Comparison of ENCODE assay signal across 8 mouse cellular contexts in genomic region chr1:180604579-180604978, GRCm38 (mm10). TPM values are rescaled to one million over a fixed set of nuclear protein-coding genes. Genes with fewer than 3 reads are reported as not detected.
DNase-seq lines count a peak whose midpoint lies in the region; ATAC-seq and TF ChIP-seq lines count a peak whose summit lies in the region.
"Had no signal": no experiment of that assay in that cellular context is flagged by ENCODE, and none has a peak within 500 bp of the region (broad histone marks: within the 10 kb centered on the region; RNA-seq: fewer than 3 reads in every experiment).

No protein-coding gene starts in this region.

- peak overlapping the region; percentile 1; the same call in 1 of the 2 replicates for H3K27ac ChIP-seq in spleen, adult 2 months (ENCODE audit: insufficient read depth, low read length)
- peak overlapping the region; percentile 66 for H3K27ac ChIP-seq in heart, postnatal 0 days (ENCODE audit: low read depth)
- H3K27ac ChIP-seq in lung, postnatal 0 days (ENCODE audit: low read length) = no peak overlapping the region
- H3K27ac ChIP-seq: kidney, postnatal 0 days had no signal

- WGBS in spleen, adult 2 months = 47% methylated on average over 4 of the region's 4 CpGs
- 25% methylated on average over 4 of the region's 4 CpGs for WGBS in heart, postnatal 0 days
- 68% methylated on average over 4 of the region's 4 CpGs for WGBS in lung, postnatal 0 days

- TF ChIP-seq CTCF in spleen, adult 2 months (IDR thresholded peaks at IDR 0.05; ENCODE audit: extremely low read depth, insufficient read depth, insufficient read length, insufficient replicate concordance) = no peak
- no peak for TF ChIP-seq CTCF in heart, postnatal 0 days (IDR thresholded peaks at IDR 0.05; ENCODE audit: low read depth)
- TF ChIP-seq CTCF in lung, postnatal 0 days (IDR thresholded peaks at IDR 0.05) = no peak

- no peak overlapping the region for H3K9ac ChIP-seq in heart, postnatal 0 days (replicated peaks; ENCODE audit: low read depth, low read length)
- H3K9ac ChIP-seq in lung, postnatal 0 days (replicated peaks; ENCODE audit: low read depth) = no peak overlapping the region

- H3K4me2 ChIP-seq in heart, postnatal 0 days (ENCODE audit: low read depth, low read length) = no peak overlapping the region
- H3K4me2 ChIP-seq in lung, postnatal 0 days (replicated peaks; ENCODE audit: low read depth, low read length) = no peak overlapping the region

- peaks cover 31% of the 10 kb centered on the region; the same call in 1 of the 2 replicates for H3K4me1 ChIP-seq in spleen, adult 2 months (ENCODE audit: control insufficient read depth, insufficient read depth, insufficient read length)
- H3K4me1 ChIP-seq in heart, postnatal 0 days (ENCODE audit: control insufficient read depth, insufficient read depth) = peaks cover 17% of the 10 kb centered on the region; the same call in 1 of the 2 replicates
- no peaks in the 10 kb centered on the region for H3K4me1 ChIP-seq in lung, postnatal 0 days (ENCODE audit: insufficient read depth, low read depth, low read length)

- DNase-seq in spleen, adult 2 months (ENCODE audit: low read depth in 1 of 2, low spot score in 2 of 2) = no peak
- DNase-seq in spleen, adult 12 weeks (ENCODE audit: low spot score) = no peak
- peak; percentile 83 for DNase-seq in heart, postnatal 0 days (ENCODE audit: low spot score)
- peak; percentile 45 for DNase-seq in left cerebral cortex, postnatal 4 days
- DNase-seq in lung, postnatal 0 days (ENCODE audit: low spot score) = no peak

- no peaks in the 10 kb centered on the region for H3K9me3 ChIP-seq in heart, postnatal 0 days (replicated peaks; ENCODE audit: control insufficient read depth, low read length)
- no peaks in the 10 kb centered on the region for H3K9me3 ChIP-seq in lung, postnatal 0 days (ENCODE audit: low read length)

- H3K27me3 ChIP-seq in spleen, adult 2 months (ENCODE audit: control insufficient read depth, insufficient read depth, low read length) = no peaks in the 10 kb centered on the region
- H3K27me3 ChIP-seq in heart, postnatal 0 days (ENCODE audit: control insufficient read depth, insufficient read depth, low read length) = no peaks in the 10 kb centered on the region
- H3K27me3 ChIP-seq in lung, postnatal 0 days (replicated peaks; ENCODE audit: insufficient read depth, low read length) = no peaks in the 10 kb centered on the region

- peaks cover 9% of the 10 kb centered on the region for H3K36me3 ChIP-seq in spleen, adult 2 months (ENCODE audit: control insufficient read depth, insufficient read depth, low read length)
- H3K36me3 ChIP-seq in heart, postnatal 0 days (replicated peaks; ENCODE audit: control insufficient read depth, insufficient read depth, low read length) = peaks cover 23% of the 10 kb centered on the region
- peaks cover 7% of the 10 kb centered on the region; the same call in 1 of the 2 replicates for H3K36me3 ChIP-seq in lung, postnatal 0 days (ENCODE audit: insufficient read depth, low read length)

- H3K4me3 ChIP-seq in spleen, adult 2 months (ENCODE audit: extremely low read depth, insufficient read depth, insufficient read length) = no peak overlapping the region
- no peak overlapping the region for H3K4me3 ChIP-seq in heart, postnatal 0 days (ENCODE audit: low read depth, low read length)
- no peak overlapping the region for H3K4me3 ChIP-seq in lung, postnatal 0 days (ENCODE audit: low read depth, low read length)

- intact Hi-C loops in left cerebral cortex, postnatal 4 days (cut with DNase I) = no loop called here

- no peak for TF ChIP-seq POLR2A in spleen, adult 2 months (IDR thresholded peaks at IDR 0.05; ENCODE audit: low read depth, low read length)

- ATAC-seq in frontal cortex, adult (ENCODE audit: low TSS enrichment) = peak; percentile 92
- ATAC-seq in heart, postnatal 0 days (ENCODE audit: insufficient read depth, low read depth) = peak; percentile 94
- ATAC-seq in megakaryocyte-erythroid progenitor cell, adult 5-6 weeks (replicated peaks; ENCODE audit: low FRiP score, low TSS enrichment, poor library complexity, severe bottlenecking) = no peak
- ATAC-seq in lung, postnatal 0 days = no peak

- no peak for TF ChIP-seq EP300 in heart, postnatal 0 days (IDR thresholded peaks at IDR 0.05; ENCODE audit: low read depth)
- TF ChIP-seq EP300 in lung, postnatal 0 days (IDR thresholded peaks at IDR 0.05) = no peak

RNA-seq across cellular contexts. Expression of gene Parp1, which starts 35.9 kb away (rescaled TPM):
- polyA plus RNA-seq in spleen, adult 2 months (2012; rRNA removed) = 42.7 and 44.5 TPM in 2 replicates
- 49.1 and 63.0 TPM in 2 replicates for total RNA-seq in heart, postnatal 0 days (2014; rRNA removed; ENCODE audit: low replicate concordance)
- 41.3 and 45.4 TPM in 2 replicates for polyA plus RNA-seq in heart, postnatal 0 days (2015; fragmentation: Nextera tagmentation; extraction: Ambion mirVana)
- total RNA-seq in left cerebral cortex, postnatal 4 days (2021) = 100 to 1,000 TPM; 109 to 113 TPM
- 113 and 133 TPM in 2 replicates for total RNA-seq in megakaryocyte-erythroid progenitor cell, adult 5-6 weeks (2014; fragmentation: Nextera tagmentation)
- 231 and 241 TPM in 2 replicates for total RNA-seq in megakaryocyte-erythroid progenitor cell, adult 5-6 weeks (2017)
- polyA plus RNA-seq in lung, postnatal 0 days (2015; fragmentation: Nextera tagmentation; extraction: Ambion mirVana) = 21.0 and 23.1 TPM in 2 replicates

RNA-seq across cellular contexts. Expression of gene Lin9, which starts 36.4 kb away (rescaled TPM):
- 3.8 and 3.9 TPM in 2 replicates for polyA plus RNA-seq in spleen, adult 2 months (2012; rRNA removed)
- 12.3 and 17.7 TPM in 2 replicates for total RNA-seq in heart, postnatal 0 days (2014; rRNA removed; ENCODE audit: low replicate concordance)
- 5.7 and 5.8 TPM in 2 replicates for polyA plus RNA-seq in heart, postnatal 0 days (2015; fragmentation: Nextera tagmentation; extraction: Ambion mirVana)
- 1 to 10 TPM; 5.8 to 6.9 TPM for total RNA-seq in left cerebral cortex, postnatal 4 days (2021)
- total RNA-seq in megakaryocyte-erythroid progenitor cell, adult 5-6 weeks (2014; fragmentation: Nextera tagmentation) = 17.3 and 32.3 TPM in 2 replicates
- total RNA-seq in megakaryocyte-erythroid progenitor cell, adult 5-6 weeks (2017) = 35.8 and 37.8 TPM in 2 replicates
- 5.6 TPM in 2 replicates for polyA plus RNA-seq in lung, postnatal 0 days (2015; fragmentation: Nextera tagmentation; extraction: Ambion mirVana)

Comparison
In these comparisons a context has a peak if more than half of its experiments do, and no peak if none do; other contexts are left out.
1. DNase-seq: peak in heart, postnatal 0 days (single experiment) and left cerebral cortex, postnatal 4 days (single experiment); none in spleen, adult 2 months (0 of 2), spleen, adult 12 weeks (single experiment) and lung, postnatal 0 days (single experiment).
2. ATAC-seq: peak in frontal cortex, adult (single experiment) and heart, postnatal 0 days (single experiment); none in megakaryocyte-erythroid progenitor cell, adult 5-6 weeks (single experiment) and lung, postnatal 0 days (single experiment).